Mouse (Mus musculus) liver, adult 2 months (tissue): ENCODE results near the gene Zfp651.

Experiments
- CTCF ChIP-seq: fragments of 200-500 bp; IDR thresholded peaks from 2 replicates; pipeline ENCODE4 v1.5.1; 2011; ENCODE audit warnings: low read depth, low read length, control low read depth
- POLR2A ChIP-seq: fragments of 200-500 bp; IDR thresholded peaks from 2 replicates; pipeline ENCODE4 v1.6.1; 2011; ENCODE audit warnings: low read length, control low read depth; ENCODE audit not compliant: insufficient read depth; ENCODE audit errors: extremely low read depth

GRCm38 (mm10) chr9:121775951-121776350 is 16.8 kb downstream of the Zfp651 start:
- TF ChIP-seq CTCF, result no peak
- no peak for TF ChIP-seq POLR2A
